Mouse (Mus musculus): ENCODE results near the gene Tbc1d7.

DNA sequence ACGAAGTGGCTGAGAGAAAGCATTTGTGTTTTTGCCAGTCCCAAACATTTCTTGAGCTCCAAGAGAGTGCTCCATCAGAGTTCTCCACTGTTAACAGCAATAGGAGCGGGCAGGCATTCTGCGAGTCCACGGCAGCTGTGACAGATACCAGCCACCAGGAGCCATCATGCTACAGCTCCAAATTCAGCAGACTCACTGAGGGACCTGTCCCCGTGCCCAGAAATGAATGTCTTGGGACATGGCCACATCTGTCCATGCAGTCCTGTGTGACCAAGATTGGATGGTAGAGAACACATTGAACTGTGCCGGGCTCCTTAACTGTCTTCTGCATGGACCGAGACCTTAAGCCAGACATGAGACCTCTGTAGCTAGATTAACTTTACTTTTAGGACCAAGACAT, 31.9 kb upstream of the Tbc1d7 start:
- TF ChIP-seq MYOD1 (IDR thresholded peaks at IDR 0.05; ENCODE audit: control insufficient read depth, insufficient read length, low read depth) (no peak), CEBPB (IDR thresholded peaks at IDR 0.05; ENCODE audit: low read depth) (no peak), CTCF (IDR thresholded peaks at IDR 0.05; ENCODE audit: control insufficient read depth, insufficient read depth, insufficient read length) (no peak), MAX (IDR thresholded peaks at IDR 0.05) (no peak), USF1 (IDR thresholded peaks at IDR 0.05; ENCODE audit: low read depth) (no peak)

Data from C2C12 (cell line).